Mouse (Mus musculus) forebrain, embryonic 16.5 days (tissue): Measurements from ENCODE around the gene Pgam5. TPM values are rescaled to one million over a fixed set of nuclear protein-coding genes. Genes with fewer than 3 reads are reported as not detected.

Source experiments
- ATAC-seq: fragments of 200-750 bp; cut with Nextera tagmentation; 2 replicates; pipeline ENCODE4 v1.8.0; 2017; ENCODE audit warnings: mild to moderate bottlenecking, moderate library complexity
- H3K27ac ChIP-seq: fragments of 300-500 bp; sonication (generic); 2 replicates; pipeline ENCODE4 v1.5.1; 2014; ENCODE audit warnings: low read length, control low read depth
- H3K27me3 ChIP-seq: fragments of 300-500 bp; sonication (generic); replicated peaks from 2 replicates; pipeline ENCODE4 v1.6.1; 2014; ENCODE audit warnings: low read length; ENCODE audit not compliant: control insufficient read depth, insufficient read depth
- H3K36me3 ChIP-seq: fragments of 300-500 bp; sonication (generic); 2 replicates; pipeline ENCODE4 v1.6.1; 2014; ENCODE audit not compliant: control insufficient read depth, insufficient read depth
- H3K4me1 ChIP-seq: fragments of 300-500 bp; sonication (generic); replicated peaks from 2 replicates; pipeline ENCODE4 v1.6.1; 2014; ENCODE audit warnings: low read length; ENCODE audit not compliant: control insufficient read depth, insufficient read depth
- H3K4me2 ChIP-seq: fragments of 300-500 bp; sonication (generic); 2 replicates; pipeline ENCODE4 v1.6.1; 2014; ENCODE audit warnings: mild to moderate bottlenecking, low read length, control low read depth
- H3K4me3 ChIP-seq: fragments of 300-500 bp; sonication (generic); replicated peaks from 2 replicates; pipeline ENCODE4 v1.5.1; 2014; ENCODE audit warnings: mild to moderate bottlenecking, low read length, control low read depth
- H3K9ac ChIP-seq: fragments of 300-500 bp; sonication (generic); replicated peaks from 2 replicates; pipeline ENCODE4 v1.6.1; 2014; ENCODE audit warnings: low read depth, low read length, control low read depth
- H3K9me3 ChIP-seq: fragments of 300-500 bp; sonication (generic); 2 replicates; pipeline ENCODE4 v1.6.1; 2016; ENCODE audit warnings: low read length; ENCODE audit not compliant: control insufficient read depth
- WGBS: fragments of 180-500 bp; shearing (Covaris S2); extraction: QIAGEN DNeasy Blood & Tissue Kit; methylation state at CpG from one replicate; pipeline ENCODE4 v1.1.7; 2014; 5-methylcytosine and 5-hydroxymethylcytosine counted together
- polyA plus RNA-seq: library from polyadenylated mRNA; unstranded; fragments of >200 nt; fragmentation: Nextera tagmentation; extraction: Ambion mirVana; gene quantifications from 2 replicates; pipeline ENCODE4 v1.2.1, GENCODE M21; 2015

The Pgam5 gene
- polyA plus RNA-seq, 1 experiment from 2014 or later: 108 TPM

DNA sequence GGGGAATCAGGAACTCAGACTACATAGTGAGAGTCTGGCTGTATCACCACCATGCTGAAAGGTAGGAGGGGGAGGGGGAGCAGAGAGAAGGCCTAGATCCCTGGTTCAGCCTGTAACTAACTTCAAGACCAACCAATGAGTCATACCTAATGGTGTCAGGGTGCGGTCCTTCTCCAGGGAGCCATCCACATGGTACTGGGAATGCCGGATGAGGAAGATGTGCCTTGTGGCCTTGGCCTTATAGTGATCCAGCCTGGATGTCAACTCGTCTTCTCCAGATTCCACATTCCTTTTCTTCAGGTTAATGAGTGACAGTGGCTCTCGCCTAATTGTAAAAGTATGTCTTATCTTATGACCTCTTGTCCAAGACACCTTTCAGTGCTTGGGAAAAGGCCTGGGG lies 2.8 kb downstream of the Pgam5 start:
- Histone ChIP-seq H3K9me3 (no peaks in the 10 kb centered on the region), H3K4me2 (no peak overlapping the region), H3K36me3 (peaks cover 23% of the 10 kb centered on the region), H3K27me3 (no peaks in the 10 kb centered on the region), H3K4me3 (no peak overlapping the region), H3K27ac (no peak overlapping the region), H3K4me1 (peaks cover 12% of the 10 kb centered on the region), H3K9ac (no peak overlapping the region)
- 94% methylated on average over 4 of the region's 4 CpGs for WGBS
- no peak for ATAC-seq

DNA sequence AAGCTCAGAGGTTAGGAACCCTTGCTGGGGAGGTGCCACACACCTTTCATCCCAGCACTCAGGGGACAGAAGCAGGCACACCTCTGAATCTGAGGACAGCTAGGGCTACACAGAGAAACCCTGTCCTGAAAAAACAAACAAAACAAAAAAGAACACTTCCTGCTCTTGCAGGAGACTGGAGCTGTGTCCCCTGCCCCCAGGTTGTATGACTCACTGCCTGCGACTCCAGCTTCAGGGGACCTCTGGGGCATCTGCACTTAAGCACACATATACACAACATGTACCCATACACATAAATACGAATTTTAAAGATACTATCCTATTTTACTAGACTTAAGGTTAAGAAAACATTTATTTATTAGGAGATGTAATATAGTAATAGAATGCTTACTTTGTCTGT lies 25.6 kb downstream of the Pgam5 start:
- Histone ChIP-seq H3K9me3 (no peaks in the 10 kb centered on the region), H3K9ac (no peak overlapping the region), H3K4me2 (no peak overlapping the region), H3K27me3 (no peaks in the 10 kb centered on the region), H3K4me1 (no peaks in the 10 kb centered on the region), H3K36me3 (peaks cover 50% of the 10 kb centered on the region), H3K4me3 (no peak overlapping the region), H3K27ac (no peak overlapping the region)
- WGBS: 85% methylated on average over 2 of the region's 2 CpGs
- no peak for ATAC-seq

DNA sequence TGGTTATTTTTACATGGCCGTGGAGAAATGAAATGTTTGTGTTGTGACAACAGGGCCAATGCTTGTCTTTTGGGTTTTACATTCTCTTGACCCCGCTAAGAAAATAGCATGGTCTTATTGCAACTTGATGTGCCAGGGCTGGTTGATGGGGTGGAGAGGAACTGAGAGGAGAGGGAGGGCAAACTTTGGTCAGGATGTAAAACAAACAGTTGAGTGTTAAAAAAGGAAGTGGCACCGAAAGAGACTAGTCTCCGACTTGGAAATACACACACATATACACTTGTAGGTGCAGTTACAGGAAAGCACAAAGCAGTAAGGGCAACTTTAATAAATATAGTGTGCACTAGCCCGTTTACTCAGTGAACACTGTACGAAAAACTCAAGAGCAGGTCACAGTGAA lies 37.4 kb downstream of the Pgam5 start:
- 89% methylated on average over 6 of the region's 6 CpGs for WGBS
- no peak overlapping the region for H3K4me3 ChIP-seq

DNA sequence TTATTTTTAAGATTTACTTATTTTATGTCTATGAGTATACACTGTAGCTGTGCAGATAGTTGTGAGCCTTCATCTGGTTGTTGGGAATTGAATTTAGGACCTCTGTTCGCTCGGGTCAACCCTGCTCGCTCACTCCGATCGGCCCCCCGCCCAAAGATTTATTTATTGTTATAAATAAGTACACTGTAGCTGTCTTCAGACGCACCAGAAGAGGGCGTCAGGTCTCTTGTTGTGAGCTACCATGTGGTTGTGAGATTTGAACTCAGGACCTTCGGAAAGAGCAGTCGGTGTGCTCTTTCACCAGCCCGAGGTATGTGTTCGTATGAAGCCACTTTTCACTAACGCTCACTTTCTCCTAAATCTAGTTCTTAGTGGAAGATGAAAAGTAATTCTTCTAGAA lies 38.1 kb downstream of the Pgam5 start:
- no peak for ATAC-seq
- Histone ChIP-seq H3K4me2 (peak overlapping the region; percentile 71), H3K27ac (no peak overlapping the region), H3K9ac (peak overlapping the region; percentile 95), H3K9me3 (no peaks in the 10 kb centered on the region), H3K27me3 (no peaks in the 10 kb centered on the region), H3K36me3 (peaks cover 6% of the 10 kb centered on the region), H3K4me1 (peaks cover 23% of the 10 kb centered on the region), H3K4me3 (peak overlapping the region; percentile 95)
- 44% methylated on average over 13 of the region's 13 CpGs for WGBS

More for the DNA sequence above, 37.4 kb downstream of the Pgam5 start:
- no peaks in the 10 kb centered on the region for H3K27me3 ChIP-seq
- no peak overlapping the region for H3K9ac ChIP-seq
- no peak overlapping the region; the same call in 1 of the 2 replicates for H3K4me2 ChIP-seq
- no peak overlapping the region for H3K27ac ChIP-seq
- no peaks in the 10 kb centered on the region for H3K9me3 ChIP-seq
- ATAC-seq: no peak
- peaks cover 23% of the 10 kb centered on the region for H3K4me1 ChIP-seq
- peaks cover 8% of the 10 kb centered on the region for H3K36me3 ChIP-seq

DNA sequence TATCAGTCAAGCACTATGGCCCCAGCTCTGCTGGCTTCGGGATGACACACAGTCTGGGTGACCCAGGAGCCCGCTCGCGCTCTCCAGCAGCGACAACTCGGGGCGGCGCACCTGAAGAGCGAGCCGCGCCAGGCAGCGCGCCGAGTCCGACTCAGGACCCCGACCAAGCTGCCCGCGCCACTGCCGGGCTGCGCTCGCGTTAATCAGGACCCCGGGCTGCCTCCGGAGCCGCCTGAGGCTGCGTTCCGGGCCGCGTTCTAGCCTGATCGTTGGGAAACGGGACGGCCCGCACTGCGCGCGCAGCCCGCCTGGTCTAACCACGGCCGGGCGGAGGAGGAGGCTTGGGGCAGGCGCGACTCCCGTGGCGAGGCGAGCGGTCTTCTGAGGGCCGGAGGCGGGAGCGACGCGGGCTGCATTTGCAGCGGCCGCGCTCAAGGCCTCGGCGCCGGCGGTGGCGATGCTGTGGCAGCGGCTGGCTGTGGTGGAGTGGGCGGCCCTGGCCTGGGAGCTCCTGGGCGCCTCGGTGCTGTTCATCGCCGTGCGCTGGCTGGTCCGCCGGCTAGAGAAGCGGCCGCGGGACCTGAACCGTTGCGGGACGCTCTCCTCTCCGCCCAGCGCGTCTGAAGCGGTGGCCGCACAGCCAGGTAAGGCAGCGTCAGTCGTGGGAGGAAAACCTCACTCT lies 38.8 kb downstream of the Pgam5 start, which contains the start of gene Ankle2:
TSS of gene Ankle2 (plus strand) at position 225 of the 682 bp plus-strand sequence.
- Histone ChIP-seq H3K9ac (peak within 1 kb of the TSS; percentile 95), H3K27ac (peak within 1 kb of the TSS; percentile 92), H3K4me2 (peak within 1 kb of the TSS; percentile 77), H3K9me3 (no peaks in the 10 kb centered on the region), H3K4me3 (peak within 1 kb of the TSS; percentile 95), H3K4me1 (peaks cover 23% of the 10 kb centered on the region), H3K36me3 (no peaks in the 10 kb centered on the region; the same call in 1 of the 2 replicates), H3K27me3 (no peaks in the 10 kb centered on the region)
- 0% methylated on average over 76 of the region's 81 CpGs for WGBS
- peak; percentile 98 for ATAC-seq

DNA sequence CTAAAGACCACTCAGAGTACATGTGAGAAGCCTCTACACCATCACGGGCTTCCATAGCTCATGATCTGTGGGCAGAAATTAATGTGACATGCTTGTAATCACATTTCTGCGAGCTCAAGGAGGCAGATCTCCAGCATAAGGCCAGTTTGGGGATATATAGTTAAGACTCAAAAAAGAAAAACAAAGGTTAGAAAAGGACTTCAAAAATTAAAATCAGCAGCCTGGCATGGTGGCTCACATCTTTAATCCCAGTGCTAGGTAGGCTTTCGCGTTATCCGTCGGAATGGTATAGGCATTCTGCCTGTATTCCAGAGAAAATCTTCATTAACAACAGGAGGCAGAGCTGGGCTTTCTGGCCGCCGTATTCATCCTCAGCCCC lies 39.3 kb downstream of the Pgam5 start:
- H3K9me3 ChIP-seq: no peaks in the 10 kb centered on the region
- ATAC-seq: 0 out of 2 replicates have a peak, but pooled peaks have one; percentile 3
- H3K4me3 ChIP-seq: peak overlapping the region; percentile 95

DNA sequence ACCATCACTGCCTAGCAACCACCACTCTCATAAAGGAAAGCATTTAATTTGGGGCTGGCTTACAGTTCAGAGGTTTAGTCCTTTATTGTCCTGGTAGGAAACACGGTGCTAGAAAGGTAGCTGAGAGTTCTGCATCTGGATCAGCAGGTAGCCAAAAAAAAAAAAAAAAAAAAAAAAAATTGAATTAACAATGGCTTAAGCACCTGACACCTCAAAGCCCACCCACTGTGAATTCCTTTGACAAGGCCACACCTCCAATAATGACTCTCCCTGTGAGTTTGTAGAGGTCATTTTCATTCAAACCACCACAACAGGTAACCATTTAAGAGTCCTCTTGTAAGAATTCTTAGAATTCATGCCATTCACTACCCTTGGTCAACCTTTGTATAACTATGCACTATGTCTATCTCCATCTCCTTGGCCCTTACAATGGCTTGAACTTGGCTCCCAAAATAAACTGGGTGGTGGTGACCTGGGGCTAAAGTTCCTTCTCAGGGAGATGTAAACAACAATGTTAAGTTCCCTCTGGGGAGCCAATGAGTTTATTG lies 42.3 kb downstream of the Pgam5 start:
- Histone ChIP-seq H3K4me3 (no peak overlapping the region), H3K4me2 (no peak overlapping the region), H3K9ac (no peak overlapping the region), H3K4me1 (peaks cover 15% of the 10 kb centered on the region), H3K9me3 (no peaks in the 10 kb centered on the region), H3K27ac (no peak overlapping the region), H3K27me3 (no peaks in the 10 kb centered on the region), H3K36me3 (peaks cover 10% of the 10 kb centered on the region; the same call in 1 of the 2 replicates)
- ATAC-seq: no peak
- 45% methylated on average over 1 of the region's 1 CpGs for WGBS

More for the DNA sequence above, 39.3 kb downstream of the Pgam5 start:
- Histone ChIP-seq H3K4me2 (peak overlapping the region; percentile 77), H3K9ac (peak overlapping the region; percentile 95), H3K27me3 (no peaks in the 10 kb centered on the region), H3K36me3 (peaks cover 1% of the 10 kb centered on the region; the same call in 1 of the 2 replicates), H3K27ac (peak overlapping the region; percentile 92), H3K4me1 (peaks cover 23% of the 10 kb centered on the region)
- WGBS: 6% methylated on average over 8 of the region's 8 CpGs

DNA sequence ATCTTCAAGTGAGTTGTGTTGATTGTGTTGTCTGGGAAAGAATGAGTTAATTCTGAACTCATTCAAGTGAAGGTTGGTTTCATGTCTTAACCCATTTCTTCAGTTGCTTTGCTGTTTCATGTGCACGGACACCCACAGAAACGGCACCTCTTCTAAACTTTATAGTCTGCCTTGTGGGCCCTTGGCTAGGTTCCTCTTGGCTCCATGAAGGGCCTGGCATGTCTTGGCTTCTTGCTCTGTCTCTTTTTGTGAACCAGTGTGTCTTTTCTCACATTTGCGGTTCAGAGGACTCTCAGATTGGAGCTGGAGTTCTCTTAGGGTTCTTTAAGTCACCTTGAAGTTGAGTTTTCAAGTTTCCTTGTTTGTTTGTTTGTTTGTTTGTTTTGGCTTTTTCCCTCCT lies 44.7 kb downstream of the Pgam5 start:
- Histone ChIP-seq H3K27ac (no peak overlapping the region), H3K9me3 (no peaks in the 10 kb centered on the region), H3K36me3 (peaks cover 31% of the 10 kb centered on the region), H3K4me2 (no peak overlapping the region), H3K4me1 (peaks cover 3% of the 10 kb centered on the region), H3K4me3 (no peak overlapping the region), H3K9ac (no peak overlapping the region), H3K27me3 (no peaks in the 10 kb centered on the region)
- 88% methylated on average over 3 of the region's 3 CpGs for WGBS
- no peak for ATAC-seq

DNA sequence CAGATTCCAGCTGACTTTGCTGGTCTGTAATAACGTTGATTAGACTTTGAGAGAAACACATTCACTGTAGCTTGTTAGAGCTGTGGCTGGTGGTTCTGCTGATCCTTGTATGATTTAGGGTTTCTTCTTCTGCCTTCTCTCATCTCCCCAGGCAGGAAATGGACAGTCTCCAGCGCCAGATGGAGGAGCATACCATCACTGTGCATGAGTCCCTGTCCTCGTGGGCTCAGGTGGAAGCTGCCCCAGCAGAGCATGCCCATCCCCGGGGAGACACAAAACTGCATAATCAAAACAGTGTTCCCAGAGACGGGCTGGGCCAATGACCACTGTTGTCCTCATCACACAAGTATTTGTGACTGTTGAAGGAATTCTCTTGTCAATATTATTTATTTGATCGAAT lies 47.0 kb downstream of the Pgam5 start:
- 87% methylated on average over 6 of the region's 6 CpGs for WGBS
- Histone ChIP-seq H3K4me1 (no peaks in the 10 kb centered on the region), H3K4me2 (no peak overlapping the region), H3K9ac (no peak overlapping the region), H3K36me3 (peaks cover 40% of the 10 kb centered on the region), H3K9me3 (no peaks in the 10 kb centered on the region), H3K4me3 (no peak overlapping the region), H3K27me3 (no peaks in the 10 kb centered on the region), H3K27ac (no peak overlapping the region)
- no peak for ATAC-seq
